Mouse (Mus musculus) ES-E14 (cell line): ENCODE measurements at regions not wholly inside any gene's neighbourhood (a gene's known extent, or its start where the extent isn't known, plus 50 kb on each side); places are given as distances from the start of the nearest gene placed in this dataset.

Source experiments
- DNase-seq: peaks from one replicate; pipeline ENCODE4 v3.0.0-alpha.2; 2013; ENCODE audit warnings: low read depth, low spot score
- H3K27ac ChIP-seq: 2 replicates; pipeline ENCODE4 v1.5.1; 2012; ENCODE audit warnings: low read depth, mild to moderate bottlenecking, low read length, moderate library complexity, mixed read lengths; ENCODE audit not compliant: poor library complexity, insufficient read depth, severe bottlenecking
- H3K36me3 ChIP-seq: 2 replicates; pipeline ENCODE4 v1.6.1; 2012; ENCODE audit warnings: mild to moderate bottlenecking, low read length, moderate library complexity, mixed read lengths; ENCODE audit not compliant: control insufficient read depth, poor library complexity, insufficient read depth, severe bottlenecking
- H3K4me1 ChIP-seq, 2 experiments: fragments of 150-350 bp in 1 of 2; sonication (generic) in 1 of 2; 2 replicates each; pipeline ENCODE4 v1.6.1; 2012; ENCODE audit warnings: low read length in 2 of 2, mild to moderate bottlenecking in 1 of 2, mixed read lengths in 1 of 2; ENCODE audit not compliant: control insufficient read depth in 2 of 2, insufficient read depth in 2 of 2, poor library complexity in 1 of 2
- H3K4me3 ChIP-seq, 2 experiments: fragments of 150-350 bp in 1 of 2; sonication (generic) in 1 of 2; 2 replicates each; pipeline ENCODE4 v1.5.1; 2012; ENCODE audit warnings: low read length in 2 of 2, low read depth in 1 of 2, mild to moderate bottlenecking in 1 of 2, mixed read lengths in 1 of 2; ENCODE audit not compliant: insufficient read depth in 1 of 2, poor library complexity in 1 of 2, severe bottlenecking in 1 of 2
- H3K9ac ChIP-seq: 2 replicates; pipeline ENCODE4 v1.6.1; 2012; ENCODE audit warnings: low read depth, mild to moderate bottlenecking, low read length, mixed read lengths; ENCODE audit not compliant: poor library complexity, insufficient read depth, severe bottlenecking
- H3K9me3 ChIP-seq: fragments of 150-350 bp; sonication (generic); 2 replicates; pipeline ENCODE4 v1.6.1; 2012; ENCODE audit warnings: low read depth, mild to moderate bottlenecking, low read length; ENCODE audit not compliant: control insufficient read depth, insufficient read depth
- CHD2 ChIP-seq: IDR thresholded peaks from 2 replicates; pipeline ENCODE4 v1.6.1; 2014; ENCODE audit warnings: mild to moderate bottlenecking, low read depth, low read length, inconsistent platforms
- HCFC1 ChIP-seq: IDR thresholded peaks from 2 replicates; pipeline ENCODE4 v1.6.1; 2012; ENCODE audit warnings: low read length, inconsistent platforms, borderline replicate concordance; ENCODE audit not compliant: insufficient read depth
- MAFK ChIP-seq: IDR thresholded peaks from 2 replicates; pipeline ENCODE4 v1.6.1; 2014; ENCODE audit warnings: mild to moderate bottlenecking, low read depth, low read length, inconsistent platforms; ENCODE audit not compliant: insufficient read depth
- ZC3H11A ChIP-seq: IDR thresholded peaks from 2 replicates; pipeline ENCODE4 v1.6.1; 2012; ENCODE audit warnings: low read depth, mild to moderate bottlenecking, inconsistent platforms, low read length, borderline replicate concordance
- ZNF384 ChIP-seq: IDR thresholded peaks from 2 replicates; pipeline ENCODE4 v1.6.1; 2012; ENCODE audit warnings: low read depth, low read length, inconsistent platforms
- in situ Hi-C, 2 experiments: fragments of 600-800 bp; cut with MboI; formaldehyde crosslinking; loops; one replicate each; pipeline ENCODE4 v1.15.1; 2025; ENCODE audit warnings: low sequenced_read_pairs in 2 of 2, inconsistent platforms in 1 of 2; ENCODE audit not compliant: unreplicated experiment in 2 of 2

GRCm38 (mm10) chr14:105404662-105405061 is 146.3 kb downstream of the Ndfip2 start:
- no peak overlapping the region for H3K9ac ChIP-seq
- no peaks in the 10 kb centered on the region for H3K4me1 ChIP-seq
- H3K36me3 ChIP-seq, result no peaks in the 10 kb centered on the region
- no peak overlapping the region for H3K27ac ChIP-seq
- no peak for DNase-seq
- in situ Hi-C loops, result no loop called here
- TF ChIP-seq HCFC1 (no peak), MAFK (no peak), ZC3H11A (no peak), CHD2 (no peak)
- H3K4me3 ChIP-seq, result no peak overlapping the region
- no peaks in the 10 kb centered on the region for H3K9me3 ChIP-seq

GRCm38 (mm10) chr14:105404241-105404640 is 145.9 kb downstream of the Ndfip2 start:
- no peaks in the 10 kb centered on the region for H3K36me3 ChIP-seq
- H3K9ac ChIP-seq, result no peak overlapping the region
- DNase-seq, result no peak
- no peak overlapping the region for H3K27ac ChIP-seq
- no peak overlapping the region for H3K4me3 ChIP-seq
- TF ChIP-seq CHD2, result no peak
- no peak for TF ChIP-seq ZNF384
- no peak for TF ChIP-seq MAFK
- TF ChIP-seq ZC3H11A, result no peak
- no peak for TF ChIP-seq HCFC1
- H3K4me1 ChIP-seq, result no peaks in the 10 kb centered on the region
- H3K9me3 ChIP-seq, result no peaks in the 10 kb centered on the region
- in situ Hi-C loops, result no loop called here

- no peak for DNase-seq
- Histone ChIP-seq H3K9me3 (no peaks in the 10 kb centered on the region), H3K4me3 (no peak overlapping the region), H3K27ac (no peak overlapping the region), H3K4me1 (no peaks in the 10 kb centered on the region), H3K9ac (no peak overlapping the region), H3K36me3 (no peaks in the 10 kb centered on the region)
- TF ChIP-seq ZC3H11A (no peak), ZNF384 (no peak), CHD2 (no peak), MAFK (no peak), HCFC1 (no peak)
- in situ Hi-C loops, result no loop called here
These were observed 144.9 kb downstream of the Ndfip2 start for GRCm38 (mm10) chr14:105403256-105403655.

- no peak for TF ChIP-seq ZNF384
- DNase-seq, result no peak
- Histone ChIP-seq H3K36me3 (no peaks in the 10 kb centered on the region), H3K4me1 (no peaks in the 10 kb centered on the region), H3K27ac (no peak overlapping the region), H3K9me3 (no peaks in the 10 kb centered on the region), H3K4me3 (no peak overlapping the region), H3K9ac (no peak overlapping the region)
- in situ Hi-C loops, result no loop called here
These were observed 144.2 kb downstream of the Ndfip2 start for GRCm38 (mm10) chr14:105402556-105402955.

- H3K36me3 ChIP-seq, result no peaks in the 10 kb centered on the region
- H3K4me3 ChIP-seq, result no peak overlapping the region
- DNase-seq, result peak; percentile 69
- no peaks in the 10 kb centered on the region for H3K4me1 ChIP-seq
- no peak for TF ChIP-seq CHD2
- TF ChIP-seq ZC3H11A, result peak; percentile 89
- TF ChIP-seq ZNF384, result no peak
- TF ChIP-seq MAFK, result no peak
- no peak for TF ChIP-seq HCFC1
- no peak overlapping the region for H3K9ac ChIP-seq
- H3K9me3 ChIP-seq, result no peaks in the 10 kb centered on the region
- no peak overlapping the region for H3K27ac ChIP-seq
- in situ Hi-C loops, result no loop called here
These were observed 139.1 kb downstream of the Ndfip2 start for GRCm38 (mm10) chr14:105397467-105397866.
